In genomic region chr4:59884136-59884696, GRCm38 (mm10) we compare ENCODE assay signal across 23 mouse cellular contexts. TPM values are rescaled to one million over a fixed set of nuclear protein-coding genes. Genes with fewer than 3 reads are reported as not detected.
DNase-seq lines count a peak whose midpoint lies in the region; ATAC-seq and TF ChIP-seq lines count a peak whose summit lies in the region.
"Had no signal": no experiment of that assay in that cellular context is flagged by ENCODE, and none has a peak within 500 bp of the region (broad histone marks: within the 10 kb centered on the region; RNA-seq: fewer than 3 reads in every experiment).

No protein-coding gene starts in this region.

- no peak for TF ChIP-seq CTCF in heart, postnatal 0 days (IDR thresholded peaks at IDR 0.05; ENCODE audit: low read depth)

- no peak overlapping the region for H3K9ac ChIP-seq in heart, postnatal 0 days (replicated peaks; ENCODE audit: low read depth, low read length)
- 0 out of 2 replicates have a peak overlapping the region, but pooled peaks have one; percentile 8 for H3K9ac ChIP-seq in liver, embryonic 13.5 days
- H3K9ac ChIP-seq in stomach, embryonic 16.5 days (ENCODE audit: low read length) = no peak overlapping the region
- H3K9ac ChIP-seq: midbrain, embryonic 12.5 days had no signal

- no peak overlapping the region for H3K27ac ChIP-seq in heart, postnatal 0 days (ENCODE audit: low read depth)
- no peak overlapping the region for H3K27ac ChIP-seq in liver, embryonic 13.5 days
- H3K27ac ChIP-seq in stomach, embryonic 16.5 days (ENCODE audit: low read length) = no peak overlapping the region
- H3K27ac ChIP-seq: forebrain, embryonic 10.5 days; midbrain, embryonic 12.5 days had no signal

- H3K4me3 ChIP-seq in heart, postnatal 0 days (ENCODE audit: low read depth, low read length) = no peak overlapping the region
- H3K4me3 ChIP-seq in liver, embryonic 13.5 days (replicated peaks) = no peak overlapping the region
- no peak overlapping the region for H3K4me3 ChIP-seq in stomach, embryonic 16.5 days (replicated peaks; ENCODE audit: low read length)
- H3K4me3 ChIP-seq: forebrain, embryonic 10.5 days; midbrain, embryonic 12.5 days had no signal

- 75% methylated on average over 6 of the region's 6 CpGs for WGBS in heart, postnatal 0 days
- 44% methylated on average over 6 of the region's 6 CpGs for WGBS in liver, embryonic 13.5 days (ENCODE audit: insufficient replicate concordance)
- 59% methylated on average over 6 of the region's 6 CpGs for WGBS in stomach, embryonic 16.5 days

- H3K4me2 ChIP-seq in heart, postnatal 0 days (ENCODE audit: low read depth, low read length) = no peak overlapping the region
- H3K4me2 ChIP-seq in liver, embryonic 13.5 days = no peak overlapping the region
- no peak overlapping the region for H3K4me2 ChIP-seq in stomach, embryonic 16.5 days (ENCODE audit: low read depth, low read length)
- H3K4me2 ChIP-seq: midbrain, embryonic 12.5 days had no signal

- peaks cover 43% of the 10 kb centered on the region for H3K36me3 ChIP-seq in heart, postnatal 0 days (replicated peaks; ENCODE audit: control insufficient read depth, insufficient read depth, low read length)
- peaks cover 43% of the 10 kb centered on the region for H3K36me3 ChIP-seq in liver, embryonic 13.5 days
- 0 out of 2 replicates have a peak, but pooled peaks cover 4% of the 10 kb centered on the region for H3K36me3 ChIP-seq in stomach, embryonic 16.5 days (ENCODE audit: control insufficient read depth, insufficient read depth, low read length)

- no peak for DNase-seq in heart, postnatal 0 days (ENCODE audit: low spot score)
- no peak for DNase-seq in heart, postnatal 36 days
- peak; percentile 32 to 69 for DNase-seq in lung, postnatal 4 days
- DNase-seq in lung, postnatal 25 days (ENCODE audit: low spot score) = no peak
- DNase-seq in liver, embryonic 13.5 days = no peak
- no peak for DNase-seq in gastrocnemius, adult 18-20 months (ENCODE audit: low spot score)
- no peak for DNase-seq in frontal cortex, postnatal 25 days (ENCODE audit: low spot score in 2 of 2)
- DNase-seq: adrenal gland, postnatal 14 days; cerebellum, adult 18-20 months; kidney, adult 8-10 months; kidney, postnatal 4 days; right cerebral cortex, postnatal 25 days had no signal

- H3K9me3 ChIP-seq in heart, postnatal 0 days (replicated peaks; ENCODE audit: control insufficient read depth, low read length) = no peaks in the 10 kb centered on the region
- H3K9me3 ChIP-seq in liver, embryonic 13.5 days (replicated peaks) = no peaks in the 10 kb centered on the region
- H3K9me3 ChIP-seq in stomach, embryonic 16.5 days (replicated peaks; ENCODE audit: control insufficient read depth, low read length) = no peaks in the 10 kb centered on the region
- H3K9me3 ChIP-seq: forebrain, embryonic 10.5 days; midbrain, embryonic 12.5 days had no signal

- ATAC-seq in heart, postnatal 0 days (ENCODE audit: insufficient read depth, low read depth) = 0 out of 2 replicates have a peak, but pooled peaks have one; percentile 27
- peak; percentile 84 for ATAC-seq in liver, embryonic 13.5 days (ENCODE audit: low read depth)
- ATAC-seq in stomach, embryonic 16.5 days (ENCODE audit: insufficient read depth, low FRiP score) = peak; percentile 57; the same call in 1 of the 2 replicates
- ATAC-seq: activated CD4-positive, CD25-positive, alpha-beta regulatory T cell, adult 4 months; hindbrain, embryonic 16.5 days; Patski had no signal

- H3K27me3 ChIP-seq in heart, postnatal 0 days (ENCODE audit: control insufficient read depth, insufficient read depth, low read length) = no peaks in the 10 kb centered on the region
- H3K27me3 ChIP-seq in liver, embryonic 13.5 days = no peaks in the 10 kb centered on the region
- H3K27me3 ChIP-seq in stomach, embryonic 16.5 days (ENCODE audit: control insufficient read depth, insufficient read depth, low read length) = no peaks in the 10 kb centered on the region
- H3K27me3 ChIP-seq: midbrain, embryonic 12.5 days; Patski had no signal

- intact Hi-C loops in heart, postnatal 36 days (cut with DNase I) = no loop called here

- no peaks in the 10 kb centered on the region for H3K4me1 ChIP-seq in heart, postnatal 0 days (ENCODE audit: control insufficient read depth, insufficient read depth)
- H3K4me1 ChIP-seq in liver, embryonic 13.5 days (replicated peaks) = peaks cover 14% of the 10 kb centered on the region
- H3K4me1 ChIP-seq in stomach, embryonic 16.5 days (ENCODE audit: control insufficient read depth, insufficient read depth, low read length) = no peaks in the 10 kb centered on the region
- H3K4me1 ChIP-seq: forebrain, embryonic 10.5 days; midbrain, embryonic 12.5 days had no signal

- TF ChIP-seq EP300 in heart, postnatal 0 days (IDR thresholded peaks at IDR 0.05; ENCODE audit: low read depth) = no peak

RNA-seq across cellular contexts. Expression of gene Slc46a2, which starts 30.6 kb away (rescaled TPM):
- total RNA-seq in heart, postnatal 0 days (2014; rRNA removed; ENCODE audit: low replicate concordance) = 0.35 and 2.5 TPM in 2 replicates
- 0.10 and 0.14 TPM in 2 replicates for polyA plus RNA-seq in heart, postnatal 0 days (2015; fragmentation: Nextera tagmentation; extraction: Ambion mirVana)
- total RNA-seq in heart, postnatal 36 days (2021) = under 1 TPM in 1 of 2 experiments, not detected in 1; 0.16 TPM
- polyA plus RNA-seq in liver, embryonic 13.5 days (2015; fragmentation: Nextera tagmentation; extraction: Ambion mirVana) = not detected in 2 replicates
- 0.14 and 0.22 TPM in 2 replicates for polyA plus RNA-seq in stomach, embryonic 16.5 days (2015; fragmentation: Nextera tagmentation; extraction: Ambion mirVana)
- not detected for total RNA-seq in gastrocnemius, adult 18-20 months (2021)
- total RNA-seq: adrenal gland, postnatal 14 days; gastrocnemius, postnatal 4 days; layer of hippocampus, postnatal 14 days; left cerebral cortex, postnatal 36 days; liver, adult 2 months had no signal
- polyA plus RNA-seq: forebrain, embryonic 10.5 days; frontal cortex, adult 2 months; liver, adult 2 months; midbrain, embryonic 12.5 days; Patski had no signal

Comparison
In these comparisons a context has a peak if more than half of its experiments do, and no peak if none do; other contexts are left out.
1. DNase-seq: peak in lung, postnatal 4 days (2 of 2); none in heart, postnatal 0 days (single experiment), heart, postnatal 36 days (0 of 2), lung, postnatal 25 days (single experiment), liver, embryonic 13.5 days (single experiment), gastrocnemius, adult 18-20 months (single experiment) and frontal cortex, postnatal 25 days (0 of 2).
2. ATAC-seq: peak in every context shown above with its lines; median percentile 84 in liver, embryonic 13.5 days; 57 in stomach, embryonic 16.5 days; 27 in heart, postnatal 0 days.